Mouse (Mus musculus) urinary bladder, adult 18-20 months (tissue): ENCODE results near the gene Sirt2.

ENCODE experiments used
- DNase-seq, 2 experiments: peaks; one replicate each; pipeline ENCODE4 v3.0.0; 2022; ENCODE audit warnings: low spot score in 2 of 2, mixed read lengths in 2 of 2

The Sirt2 gene

GRCm38 (mm10) chr7:28833723-28834347, 67.3 kb downstream of the Sirt2 start, which contains the start of gene Lgals4:
Gene Lgals4 (plus strand): TSS chr7:28833854.
- DNase-seq = no peak

GRCm38 (mm10) chr7:28836936-28837335, 70.4 kb downstream of the Sirt2 start:
- no peak for DNase-seq
